Mouse (Mus musculus) forebrain, embryonic 16.5 days (tissue): ENCODE measurements at regions not wholly inside any gene's neighbourhood (a gene's known extent, or its start where the extent isn't known, plus 50 kb on each side); places are given as distances from the start of the nearest gene placed in this dataset.

Source experiments
- ATAC-seq: fragments of 200-750 bp; cut with Nextera tagmentation; 2 replicates; pipeline ENCODE4 v1.8.0; 2017; ENCODE audit warnings: mild to moderate bottlenecking, moderate library complexity
- H3K27ac ChIP-seq: fragments of 300-500 bp; sonication (generic); 2 replicates; pipeline ENCODE4 v1.5.1; 2014; ENCODE audit warnings: low read length, control low read depth
- H3K27me3 ChIP-seq: fragments of 300-500 bp; sonication (generic); replicated peaks from 2 replicates; pipeline ENCODE4 v1.6.1; 2014; ENCODE audit warnings: low read length; ENCODE audit not compliant: control insufficient read depth, insufficient read depth
- H3K36me3 ChIP-seq: fragments of 300-500 bp; sonication (generic); 2 replicates; pipeline ENCODE4 v1.6.1; 2014; ENCODE audit not compliant: control insufficient read depth, insufficient read depth
- H3K4me1 ChIP-seq: fragments of 300-500 bp; sonication (generic); replicated peaks from 2 replicates; pipeline ENCODE4 v1.6.1; 2014; ENCODE audit warnings: low read length; ENCODE audit not compliant: control insufficient read depth, insufficient read depth
- H3K4me2 ChIP-seq: fragments of 300-500 bp; sonication (generic); 2 replicates; pipeline ENCODE4 v1.6.1; 2014; ENCODE audit warnings: mild to moderate bottlenecking, low read length, control low read depth
- H3K4me3 ChIP-seq: fragments of 300-500 bp; sonication (generic); replicated peaks from 2 replicates; pipeline ENCODE4 v1.5.1; 2014; ENCODE audit warnings: mild to moderate bottlenecking, low read length, control low read depth
- H3K9ac ChIP-seq: fragments of 300-500 bp; sonication (generic); replicated peaks from 2 replicates; pipeline ENCODE4 v1.6.1; 2014; ENCODE audit warnings: low read depth, low read length, control low read depth
- H3K9me3 ChIP-seq: fragments of 300-500 bp; sonication (generic); 2 replicates; pipeline ENCODE4 v1.6.1; 2016; ENCODE audit warnings: low read length; ENCODE audit not compliant: control insufficient read depth
- WGBS: fragments of 180-500 bp; shearing (Covaris S2); extraction: QIAGEN DNeasy Blood & Tissue Kit; methylation state at CpG from one replicate; pipeline ENCODE4 v1.1.7; 2014; 5-methylcytosine and 5-hydroxymethylcytosine counted together

DNA sequence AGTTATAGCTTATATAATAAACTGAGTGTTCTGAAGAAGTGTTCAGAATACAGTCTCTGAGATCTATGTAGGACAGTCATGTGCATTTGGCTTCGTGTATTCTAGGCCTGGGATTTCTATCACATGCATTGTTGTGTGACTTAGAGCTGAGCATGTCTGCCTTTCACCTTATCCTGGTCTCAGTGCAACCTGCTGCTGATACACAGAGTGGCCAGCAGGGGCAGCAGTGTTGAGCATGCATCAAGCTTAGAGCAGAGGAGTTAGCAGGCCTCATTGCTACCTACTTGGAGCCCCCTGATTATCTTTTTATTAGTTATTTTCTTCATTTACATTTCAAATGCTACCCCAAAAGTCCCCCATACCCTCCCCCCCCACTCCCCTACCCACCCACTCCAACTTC is 229.1 kb upstream of the Camk1g start:
- no peak for ATAC-seq
- no peaks in the 10 kb centered on the region for H3K4me1 ChIP-seq
- H3K9me3 ChIP-seq, result no peaks in the 10 kb centered on the region

DNA sequence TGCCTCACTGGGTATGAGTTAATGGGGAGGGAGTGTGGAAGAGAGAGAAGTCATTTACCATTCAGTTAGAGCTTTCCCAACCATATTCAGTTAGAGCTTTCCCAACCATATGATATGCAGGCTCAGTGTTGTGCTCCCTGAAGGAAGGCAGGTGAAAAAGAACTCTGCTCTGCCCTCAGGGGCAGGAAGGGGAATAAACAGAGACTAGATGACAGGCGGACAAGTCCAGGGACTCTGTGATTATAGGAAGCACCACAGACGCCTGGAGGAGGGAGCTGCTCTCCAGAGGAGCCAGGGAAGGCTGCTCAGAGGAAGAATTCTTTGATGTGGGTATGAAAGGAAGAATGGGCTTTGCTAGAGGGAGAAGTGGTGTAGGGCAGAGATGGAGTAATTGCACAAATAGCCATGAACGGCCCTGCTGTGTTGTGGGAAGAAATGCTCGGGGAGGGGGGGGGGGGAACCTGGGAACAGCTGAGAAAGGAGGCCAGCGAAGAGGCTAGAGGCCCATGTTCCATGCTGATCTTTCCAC is 220.3 kb upstream of the Camk1g start:
- no peak for ATAC-seq
- Histone ChIP-seq H3K27me3 (no peaks in the 10 kb centered on the region), H3K36me3 (no peaks in the 10 kb centered on the region), H3K9me3 (no peaks in the 10 kb centered on the region), H3K4me2 (no peak overlapping the region), H3K27ac (no peak overlapping the region), H3K4me3 (no peak overlapping the region), H3K4me1 (peaks cover 38% of the 10 kb centered on the region), H3K9ac (no peak overlapping the region)
- 9% methylated on average over 5 of the region's 5 CpGs for WGBS

More for the DNA sequence above, 229.1 kb upstream of the Camk1g start:
- Histone ChIP-seq H3K9ac (no peak overlapping the region), H3K4me3 (no peak overlapping the region), H3K4me2 (no peak overlapping the region), H3K27ac (no peak overlapping the region), H3K36me3 (no peaks in the 10 kb centered on the region), H3K27me3 (no peaks in the 10 kb centered on the region)
- WGBS, result 40% methylated on average over 1 of the region's 1 CpGs

DNA sequence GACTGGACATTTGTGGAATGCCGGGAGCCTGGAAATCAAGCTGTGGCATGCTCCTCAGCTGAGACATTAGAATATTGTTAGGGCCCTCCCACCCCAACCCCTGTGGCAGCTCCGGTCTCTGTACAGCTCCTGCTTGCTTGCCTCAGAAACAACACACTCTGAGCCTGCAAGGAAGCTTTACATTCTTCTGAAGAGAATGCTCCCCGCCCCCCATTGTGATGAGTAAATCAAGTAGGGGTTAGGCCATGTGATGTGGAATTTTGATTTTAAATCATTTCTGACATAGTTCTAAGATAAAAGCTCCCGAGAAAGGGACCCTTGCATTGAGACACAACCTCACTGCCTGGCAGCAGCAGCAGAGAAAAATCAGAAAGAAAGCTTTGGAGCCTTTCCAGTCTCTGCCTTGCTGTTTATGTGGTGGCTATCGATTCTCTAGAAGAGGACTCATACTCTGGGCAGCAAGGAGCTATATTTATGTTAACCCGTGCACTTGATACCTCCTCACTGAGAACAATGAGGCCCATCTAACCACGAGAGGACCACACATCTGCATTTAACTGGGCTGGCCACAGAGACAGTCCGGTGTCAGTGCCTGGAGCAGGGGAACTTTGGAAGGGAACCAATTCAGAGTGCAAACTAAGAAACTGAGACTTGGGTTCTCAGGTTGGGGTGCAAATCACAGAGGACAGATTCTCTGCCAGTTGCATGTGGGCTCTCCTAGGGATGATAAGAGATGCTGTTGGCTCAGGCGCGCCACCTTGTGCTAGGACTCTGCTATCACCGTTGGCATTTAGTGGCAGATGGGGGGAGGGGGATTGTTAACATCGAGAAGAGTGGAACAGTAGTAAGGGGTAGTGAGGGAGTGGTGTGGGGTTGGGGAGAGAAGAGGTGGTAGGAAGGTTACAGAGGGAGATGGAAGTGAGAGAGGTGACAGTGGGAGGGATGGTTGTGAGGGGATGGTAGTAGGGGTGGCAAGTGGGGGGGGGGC is 218.7 kb upstream of the Camk1g start:
- H3K9ac ChIP-seq, result no peak overlapping the region
- peaks cover 38% of the 10 kb centered on the region for H3K4me1 ChIP-seq
- whole genome bisulfite sequencing, result 13% methylated on average over 12 of the region's 12 CpGs
- H3K4me2 ChIP-seq, result no peak overlapping the region
- H3K36me3 ChIP-seq, result no peaks in the 10 kb centered on the region
- H3K4me3 ChIP-seq, result no peak overlapping the region
- peak overlapping the region; percentile 13; the same call in 1 of the 2 replicates for H3K27ac ChIP-seq
- H3K9me3 ChIP-seq, result no peaks in the 10 kb centered on the region
- no peaks in the 10 kb centered on the region for H3K27me3 ChIP-seq
- peak; percentile 61 for ATAC-seq

DNA sequence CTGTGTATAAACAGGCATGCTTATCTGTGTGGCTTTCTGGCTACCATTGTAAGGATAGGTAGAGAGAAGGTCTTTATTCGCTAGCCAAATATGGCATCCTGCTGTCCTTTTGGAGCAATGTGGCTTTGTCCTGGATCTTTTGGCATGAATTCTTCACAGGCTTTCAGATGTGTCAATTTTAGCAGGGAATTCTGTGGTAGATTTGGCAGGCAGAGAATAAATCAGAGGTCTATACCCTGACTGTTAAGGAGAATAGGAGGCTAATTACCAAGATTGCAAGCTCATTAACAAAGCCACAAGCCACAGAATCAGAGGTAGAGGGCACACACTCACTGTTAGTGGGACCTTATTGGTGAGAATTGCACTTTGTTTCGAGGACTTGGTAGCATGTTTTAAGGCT is 217.2 kb upstream of the Camk1g start:
- Histone ChIP-seq H3K27me3 (no peaks in the 10 kb centered on the region), H3K36me3 (no peaks in the 10 kb centered on the region), H3K4me2 (no peak overlapping the region), H3K9ac (no peak overlapping the region), H3K27ac (peak overlapping the region; percentile 77), H3K4me3 (no peak overlapping the region), H3K4me1 (peaks cover 38% of the 10 kb centered on the region), H3K9me3 (no peaks in the 10 kb centered on the region)
- ATAC-seq, result peak; percentile 64
- WGBS, result 27% methylated on average over 2 of the region's 2 CpGs

DNA sequence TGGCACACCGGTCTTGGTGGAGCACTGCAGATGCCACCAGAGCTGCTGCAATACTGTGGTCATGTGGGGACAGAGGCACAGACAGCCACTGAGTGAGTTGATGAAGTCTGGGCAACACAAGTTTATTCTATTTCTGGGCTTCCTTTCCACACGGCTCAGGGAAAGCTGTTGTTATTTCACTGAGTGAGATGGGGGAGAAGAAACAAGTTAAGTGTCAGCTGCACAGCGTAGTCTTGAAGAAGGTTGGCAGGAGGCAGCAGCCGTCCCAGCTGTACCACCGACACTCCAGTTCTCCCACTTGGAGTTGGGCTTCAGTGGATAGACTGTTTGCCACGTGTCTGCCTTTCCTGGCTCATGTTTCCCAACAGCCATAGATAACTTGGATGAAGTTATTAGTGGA is 216.8 kb upstream of the Camk1g start:
- 37% methylated on average over 6 of the region's 6 CpGs for WGBS
- peak; percentile 91 for ATAC-seq
- no peaks in the 10 kb centered on the region for H3K9me3 ChIP-seq

DNA sequence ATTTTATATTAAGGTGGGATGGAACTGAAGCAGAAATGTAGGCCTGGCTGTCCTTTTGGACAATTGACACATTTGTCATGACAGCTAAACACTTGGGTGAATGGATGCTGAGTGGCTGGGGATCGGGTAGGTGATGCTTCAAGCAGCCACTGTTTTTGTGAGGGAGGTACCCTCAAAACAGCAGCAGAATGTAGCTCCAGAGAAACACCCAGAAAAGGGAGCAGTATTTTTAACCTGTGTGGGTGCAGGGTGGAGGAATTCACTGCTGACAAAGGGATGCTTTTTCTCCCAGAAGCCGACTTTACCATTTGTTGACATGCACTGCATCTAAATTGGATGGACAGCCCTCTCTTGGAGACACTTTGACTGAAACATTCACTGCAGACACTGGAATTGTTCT is 213.7 kb upstream of the Camk1g start:
- no peaks in the 10 kb centered on the region for H3K27me3 ChIP-seq
- ATAC-seq, result no peak
- no peak overlapping the region for H3K4me3 ChIP-seq
- H3K36me3 ChIP-seq, result no peaks in the 10 kb centered on the region
- peaks cover 25% of the 10 kb centered on the region for H3K4me1 ChIP-seq
- 69% methylated on average over 2 of the region's 2 CpGs for WGBS
- H3K9ac ChIP-seq, result no peak overlapping the region
- H3K9me3 ChIP-seq, result no peaks in the 10 kb centered on the region
- no peak overlapping the region for H3K4me2 ChIP-seq
- H3K27ac ChIP-seq, result no peak overlapping the region

More for the DNA sequence above, 216.8 kb upstream of the Camk1g start:
- Histone ChIP-seq H3K9ac (no peak overlapping the region), H3K27ac (peak overlapping the region; percentile 77), H3K36me3 (no peaks in the 10 kb centered on the region), H3K4me1 (peaks cover 38% of the 10 kb centered on the region), H3K4me3 (no peak overlapping the region), H3K4me2 (no peak overlapping the region), H3K27me3 (no peaks in the 10 kb centered on the region)

DNA sequence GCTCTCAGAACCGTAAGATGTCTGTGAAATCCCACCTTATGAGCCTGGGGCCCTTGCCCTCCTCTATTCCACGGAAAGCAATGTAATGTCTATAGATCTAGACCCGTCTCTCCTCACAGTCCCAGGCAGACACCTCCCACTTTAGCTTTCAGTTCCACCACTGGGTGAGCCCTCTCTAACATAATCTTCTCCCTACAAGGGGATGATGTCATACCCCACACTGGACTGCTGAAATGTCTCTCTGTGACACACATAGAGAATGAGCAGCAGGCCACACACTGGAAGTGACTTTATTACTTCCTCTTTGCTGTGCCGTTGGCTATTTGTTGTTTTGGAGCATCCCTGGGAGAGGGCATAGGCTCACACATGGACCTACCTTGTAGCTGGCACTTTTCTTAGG is 210.3 kb upstream of the Camk1g start:
- Histone ChIP-seq H3K4me1 (0 out of 2 replicates have a peak, but pooled peaks cover 3% of the 10 kb centered on the region), H3K27me3 (no peaks in the 10 kb centered on the region), H3K27ac (no peak overlapping the region), H3K9me3 (no peaks in the 10 kb centered on the region), H3K36me3 (no peaks in the 10 kb centered on the region), H3K4me2 (no peak overlapping the region), H3K9ac (no peak overlapping the region), H3K4me3 (no peak overlapping the region)
- ATAC-seq, result no peak
- WGBS, result 78% methylated on average over 4 of the region's 4 CpGs

DNA sequence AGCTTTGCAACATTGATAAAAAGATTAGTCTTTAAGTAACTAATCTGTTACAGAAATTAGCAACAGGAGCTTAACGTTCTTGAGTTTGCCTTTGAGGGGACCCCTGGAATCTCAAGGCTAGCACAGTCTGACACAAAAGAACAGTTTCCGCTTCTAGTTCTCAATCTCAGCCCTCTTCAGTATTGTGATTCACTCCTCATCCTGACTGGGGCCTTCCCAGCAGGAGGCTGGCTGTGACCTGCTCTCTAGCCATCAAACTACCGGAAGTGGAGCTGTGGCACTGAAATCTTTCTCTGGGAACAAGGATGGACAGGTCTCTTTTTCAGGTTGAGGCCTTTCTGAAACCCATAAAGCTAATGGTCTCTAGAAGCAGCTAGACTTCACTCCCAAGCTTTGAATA is 209.6 kb upstream of the Camk1g start:
- ATAC-seq, result no peak
- Histone ChIP-seq H3K27ac (no peak overlapping the region), H3K4me2 (no peak overlapping the region), H3K4me3 (no peak overlapping the region), H3K4me1 (0 out of 2 replicates have a peak, but pooled peaks cover 3% of the 10 kb centered on the region), H3K9me3 (no peaks in the 10 kb centered on the region), H3K27me3 (no peaks in the 10 kb centered on the region), H3K9ac (no peak overlapping the region), H3K36me3 (no peaks in the 10 kb centered on the region)
- 62% methylated on average over 3 of the region's 3 CpGs for WGBS

DNA sequence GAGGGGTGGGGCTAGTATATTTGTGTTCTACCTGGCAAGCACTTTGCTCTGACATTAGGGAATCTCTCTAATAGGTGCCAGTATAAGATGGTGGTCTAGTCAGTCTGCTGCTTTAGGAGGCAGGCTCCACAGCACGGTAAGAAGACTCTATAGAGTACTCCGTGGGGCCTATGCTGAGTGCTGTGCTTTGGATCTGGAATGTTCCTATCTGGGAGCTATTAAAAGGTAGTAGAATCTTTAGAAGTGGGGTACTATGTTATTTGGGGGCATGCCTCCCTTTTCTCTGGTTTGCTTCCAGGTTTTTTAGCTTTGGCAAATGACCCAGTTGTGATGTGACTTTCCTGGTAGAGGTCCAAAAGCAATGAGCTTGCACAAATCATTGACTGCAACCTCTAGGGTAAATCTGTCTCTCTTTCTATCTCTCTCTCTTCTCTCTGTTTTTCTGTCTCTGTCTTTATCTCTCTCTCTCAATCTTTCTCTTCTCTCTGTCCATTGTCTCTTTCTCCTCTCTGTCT is 208.6 kb upstream of the Camk1g start:
- no peak overlapping the region for H3K27ac ChIP-seq
- H3K9ac ChIP-seq, result no peak overlapping the region
- ATAC-seq, result no peak
- no peak overlapping the region for H3K4me2 ChIP-seq
- no peaks in the 10 kb centered on the region for H3K27me3 ChIP-seq
- H3K4me3 ChIP-seq, result no peak overlapping the region
- H3K4me1 ChIP-seq, result 0 out of 2 replicates have a peak, but pooled peaks cover 3% of the 10 kb centered on the region
- no peaks in the 10 kb centered on the region for H3K36me3 ChIP-seq
- WGBS, result 73% methylated on average over 2 of the region's 2 CpGs
- no peaks in the 10 kb centered on the region for H3K9me3 ChIP-seq
